Mouse (Mus musculus): ENCODE measurements at regions not wholly inside any gene's neighbourhood (a gene's known extent, or its start where the extent isn't known, plus 50 kb on each side); places are given as distances from the start of the nearest gene placed in this dataset.

DNA sequence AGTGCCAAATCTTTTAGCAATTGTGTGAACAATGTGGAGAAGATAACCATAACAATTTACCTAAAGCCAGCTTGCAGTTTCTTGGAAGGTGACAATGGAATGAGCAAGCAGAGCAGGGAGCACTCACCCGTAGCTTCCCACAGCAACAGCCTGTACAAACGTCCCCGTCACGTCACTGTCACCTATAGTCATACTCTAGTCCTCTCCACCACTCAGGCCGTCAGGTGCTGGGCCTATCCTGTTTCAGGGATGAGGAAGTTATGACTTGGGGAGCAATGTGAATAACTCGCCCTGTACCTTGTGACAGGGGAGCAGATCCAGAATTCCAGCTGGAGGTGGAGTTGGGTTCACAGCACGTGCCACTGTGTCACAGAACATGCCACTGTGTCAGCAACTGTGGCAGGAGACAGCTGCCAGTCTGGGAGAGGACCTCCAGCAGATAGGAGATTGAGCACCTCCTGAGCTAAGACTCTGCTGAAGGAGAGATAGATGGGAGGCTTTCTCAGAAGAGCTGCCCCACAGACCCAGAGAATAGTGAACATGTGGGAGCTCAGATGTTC lies 73.4 kb upstream of the Egln3 start:
- DNase-seq (ENCODE audit: low spot score): no peak

- DNase-seq (ENCODE audit: low spot score): no peak
Observed at GRCm38 (mm10) chr12:54273506-54273905, 69.8 kb upstream of the Egln3 start.

DNA sequence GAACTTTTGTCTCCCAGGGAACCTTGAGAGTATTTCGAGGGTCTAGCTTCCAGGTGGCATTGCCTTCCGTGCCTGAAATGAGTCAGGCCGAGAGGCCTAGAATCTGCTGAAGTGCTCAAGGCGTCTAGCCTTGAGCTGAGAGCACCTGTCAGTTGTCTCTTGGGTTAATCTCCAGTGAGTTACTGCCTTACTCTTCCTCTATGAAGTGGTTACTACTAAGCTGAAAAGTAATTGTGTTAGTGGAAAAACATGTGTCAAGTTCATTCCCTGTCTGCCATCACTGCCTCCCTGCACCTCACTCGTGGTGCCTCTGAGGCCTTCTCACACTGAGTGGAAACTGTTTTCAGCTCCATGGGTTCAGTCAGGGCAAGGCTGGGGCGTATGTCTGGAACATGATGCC lies 69.0 kb upstream of the Egln3 start:
- DNase-seq (ENCODE audit: low spot score): no peak

- no peak for DNase-seq (ENCODE audit: low spot score)
Observed at GRCm38 (mm10) chr12:54272226-54272625, 68.6 kb upstream of the Egln3 start.

- no peak for DNase-seq (ENCODE audit: low spot score)
Observed at GRCm38 (mm10) chr12:54265852-54266251, 62.2 kb upstream of the Egln3 start.

DNA sequence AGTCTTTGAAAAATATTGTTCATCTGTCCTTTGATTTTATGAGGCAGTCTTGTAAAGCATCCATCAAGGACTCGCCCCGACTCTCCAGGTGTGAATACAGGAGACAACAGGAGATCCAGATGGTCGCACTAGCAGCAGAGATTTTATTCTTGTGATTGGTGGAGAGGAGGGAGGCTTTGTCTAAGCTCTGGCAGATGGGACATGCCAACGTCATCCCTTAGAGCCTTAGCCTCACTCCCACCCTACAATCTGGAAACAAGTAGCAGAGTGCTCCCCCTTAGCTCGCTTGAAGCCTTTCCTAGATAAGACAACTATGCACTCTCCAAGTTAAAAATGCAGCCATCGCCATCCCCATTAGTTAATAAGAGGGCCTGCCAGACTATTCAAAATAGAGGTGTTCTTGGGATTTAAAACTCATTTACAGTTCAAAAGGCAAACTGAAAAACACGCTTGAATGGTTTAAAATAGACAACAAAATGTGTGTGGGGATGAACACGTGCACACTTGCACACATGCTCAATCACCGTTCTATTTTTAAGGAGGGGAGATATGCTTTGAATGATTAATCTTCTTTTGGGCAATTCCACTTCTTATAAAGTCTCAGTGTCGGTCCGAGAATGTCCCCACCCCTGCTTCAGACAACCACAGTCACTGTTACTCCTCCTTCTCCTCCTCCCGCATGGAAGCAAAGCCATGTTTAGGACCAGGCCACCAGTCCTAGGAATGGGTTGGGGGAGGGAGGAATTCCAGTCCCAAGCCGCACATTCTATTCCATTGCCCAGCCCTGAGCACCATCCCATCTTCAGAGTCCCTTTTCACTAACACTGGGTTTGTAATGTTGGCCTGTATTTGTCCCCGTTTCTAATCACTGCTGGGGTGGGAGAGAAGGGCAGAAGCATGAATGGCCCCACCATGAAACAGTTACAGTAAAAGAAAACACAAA lies 61.5 kb upstream of the Egln3 start:
- no peak for DNase-seq (ENCODE audit: low spot score)

DNA sequence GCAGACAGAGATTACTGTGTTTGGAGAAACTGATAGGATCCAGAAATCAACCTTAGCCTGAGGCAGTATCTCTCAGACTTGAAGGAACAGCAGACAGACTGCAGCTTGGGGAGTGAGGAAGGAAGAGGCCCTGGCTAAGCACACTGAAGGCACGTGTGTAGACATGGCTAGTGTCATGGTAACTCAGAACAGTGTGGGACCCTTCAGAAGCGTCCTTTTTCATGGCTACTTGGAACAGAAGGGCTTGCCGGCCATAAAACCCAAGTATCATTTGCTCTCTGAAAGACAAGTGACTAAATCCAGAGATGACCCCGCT lies 60.7 kb upstream of the Egln3 start:
- DNase-seq (ENCODE audit: low spot score): no peak

- no peak for DNase-seq (ENCODE audit: low spot score)
Observed at GRCm38 (mm10) chr12:54263733-54264417, 60.2 kb upstream of the Egln3 start.

GRCm38 (mm10) chr12:54262236-54263005 lies 58.8 kb upstream of the Egln3 start:
- DNase-seq (ENCODE audit: low spot score): no peak

- no peak for DNase-seq (ENCODE audit: low spot score)
Observed at GRCm38 (mm10) chr12:54261426-54261825, 57.8 kb upstream of the Egln3 start.

DNA sequence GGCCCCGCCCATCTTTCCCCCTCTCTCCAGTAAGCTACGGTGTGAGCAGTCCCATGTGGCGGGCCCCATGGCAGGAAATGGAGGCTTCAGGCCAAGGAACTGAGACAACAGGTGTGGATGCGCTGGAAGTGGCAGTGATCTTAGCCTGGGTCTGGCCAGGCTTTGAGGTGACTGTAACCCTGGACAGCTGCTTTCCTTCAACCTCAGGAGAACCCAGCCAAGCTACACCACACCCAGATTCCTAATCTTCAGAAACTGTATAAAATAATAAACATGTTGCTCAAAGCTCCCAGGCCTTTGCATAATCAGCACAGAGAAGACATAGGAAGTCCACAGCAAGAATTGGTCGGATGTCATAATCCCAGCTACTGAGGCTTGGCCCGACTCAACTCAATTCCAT lies 56.8 kb upstream of the Egln3 start:
- no peak for DNase-seq (ENCODE audit: low spot score)

DNA sequence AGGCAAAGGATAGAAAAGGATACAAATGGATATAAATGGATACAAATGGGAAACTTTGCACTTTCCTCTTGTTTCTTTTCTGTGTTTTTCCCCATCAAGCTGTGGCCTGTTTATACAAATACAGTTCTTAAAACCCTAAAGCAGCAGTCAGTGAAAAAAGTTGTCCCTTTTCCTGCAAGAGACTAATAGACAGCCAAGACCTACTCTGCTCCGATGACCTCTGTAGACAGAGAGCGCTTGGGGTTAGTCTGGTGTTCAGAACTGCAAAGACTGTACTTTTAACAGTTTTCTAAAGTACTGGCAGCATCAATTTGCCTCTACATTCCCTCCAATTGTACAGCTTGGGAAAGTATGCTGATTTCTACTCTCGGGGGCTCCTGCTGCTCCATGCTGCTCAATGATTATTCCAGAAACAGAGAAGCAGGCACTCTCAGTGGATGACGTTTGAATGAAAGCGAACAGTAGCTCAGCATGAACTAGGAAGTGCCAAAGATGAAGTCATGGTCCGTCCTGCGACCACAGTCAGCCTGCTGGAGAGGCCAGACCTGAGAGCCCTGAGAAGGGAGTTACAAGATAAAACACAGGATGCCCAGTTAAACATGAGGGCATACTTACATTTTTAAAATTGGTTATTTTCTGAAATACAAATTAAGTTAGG lies 54.2 kb upstream of the Egln3 start:
- no peak for DNase-seq (ENCODE audit: low spot score)

DNA sequence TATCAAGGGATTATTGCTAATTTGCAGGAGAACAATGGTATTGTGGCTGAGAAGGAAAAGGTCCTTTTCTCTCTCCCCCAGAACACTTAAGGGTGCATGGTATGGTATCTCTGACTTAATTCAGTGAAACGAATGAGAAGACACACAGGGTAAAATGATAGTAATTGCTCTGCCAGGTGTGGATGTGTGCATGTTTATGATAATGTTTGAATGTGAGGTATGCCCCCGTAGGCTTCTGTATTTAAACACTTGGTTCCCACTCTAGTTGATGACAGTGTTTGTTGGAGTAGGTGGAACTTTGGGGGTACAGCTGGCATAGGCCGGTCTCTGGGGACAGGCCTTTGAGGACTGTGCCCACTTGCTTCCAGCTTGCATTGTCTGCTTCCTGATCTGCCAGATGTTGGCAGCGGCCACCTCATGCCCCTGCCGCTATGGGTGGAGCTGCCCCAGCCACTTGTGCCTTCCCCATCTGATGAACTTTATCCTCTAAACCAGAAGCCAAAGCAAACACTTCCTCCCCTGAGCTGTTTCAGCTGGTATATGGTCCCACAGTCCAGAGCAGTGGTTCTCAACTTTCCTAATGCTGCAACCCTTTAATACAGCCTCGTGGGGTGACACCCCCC lies 53.0 kb upstream of the Egln3 start:
- no peak for DNase-seq (ENCODE audit: low spot score)

Measured in urinary bladder, adult 2 months (tissue).